Mouse (Mus musculus) limb, embryonic 15.5 days (tissue): ENCODE data around the gene Itk. TPM values are rescaled to one million over a fixed set of nuclear protein-coding genes. Genes with fewer than 3 reads are reported as not detected.

Experiments
- ATAC-seq: fragments of 200-750 bp; cut with Nextera tagmentation; 2 replicates; pipeline ENCODE4 v1.8.0; 2017; ENCODE audit warnings: low read depth, moderate TSS enrichment; ENCODE audit not compliant: insufficient number of reproducible peaks, low FRiP score, low TSS enrichment
- H3K27ac ChIP-seq: fragments of 300-500 bp; sonication (generic); 2 replicates; pipeline ENCODE4 v1.5.1; 2015; ENCODE audit warnings: moderate library complexity, mild to moderate bottlenecking, inconsistent platforms
- H3K27me3 ChIP-seq: fragments of 300-500 bp; sonication (generic); 2 replicates; pipeline ENCODE4 v1.6.1; 2015; ENCODE audit warnings: inconsistent platforms
- H3K36me3 ChIP-seq: fragments of 300-500 bp; sonication (generic); 2 replicates; pipeline ENCODE4 v1.6.1; 2015; ENCODE audit warnings: inconsistent platforms
- H3K4me1 ChIP-seq: fragments of 300-500 bp; sonication (generic); 2 replicates; pipeline ENCODE4 v1.6.1; 2015; ENCODE audit warnings: inconsistent platforms
- H3K4me2 ChIP-seq: fragments of 300-500 bp; sonication (generic); 2 replicates; pipeline ENCODE4 v1.6.1; 2015; ENCODE audit warnings: mild to moderate bottlenecking, inconsistent platforms
- H3K4me3 ChIP-seq: fragments of 300-500 bp; sonication (generic); 2 replicates; pipeline ENCODE4 v1.5.1; 2015; ENCODE audit warnings: mild to moderate bottlenecking, inconsistent platforms
- H3K9ac ChIP-seq: fragments of 300-500 bp; sonication (generic); 2 replicates; pipeline ENCODE4 v1.6.1; 2015; ENCODE audit warnings: inconsistent platforms
- H3K9me3 ChIP-seq: fragments of 300-500 bp; sonication (generic); 2 replicates; pipeline ENCODE4 v1.6.1; 2016; ENCODE audit warnings: inconsistent platforms
- WGBS: fragments of 180-500 bp; shearing (Covaris S2); methylation state at CpG from one replicate; pipeline ENCODE4 v1.1.7; 2015; 5-methylcytosine and 5-hydroxymethylcytosine counted together
- polyA plus RNA-seq: library from polyadenylated mRNA; unstranded; fragments of >200 nt; fragmentation: Nextera tagmentation; extraction: Ambion mirVana; gene quantifications from 2 replicates; pipeline ENCODE4 v1.2.1, GENCODE M21; 2015

Gene Itk
- polyA plus RNA-seq, 1 experiment from 2014 or later = 0.38 TPM

DNA sequence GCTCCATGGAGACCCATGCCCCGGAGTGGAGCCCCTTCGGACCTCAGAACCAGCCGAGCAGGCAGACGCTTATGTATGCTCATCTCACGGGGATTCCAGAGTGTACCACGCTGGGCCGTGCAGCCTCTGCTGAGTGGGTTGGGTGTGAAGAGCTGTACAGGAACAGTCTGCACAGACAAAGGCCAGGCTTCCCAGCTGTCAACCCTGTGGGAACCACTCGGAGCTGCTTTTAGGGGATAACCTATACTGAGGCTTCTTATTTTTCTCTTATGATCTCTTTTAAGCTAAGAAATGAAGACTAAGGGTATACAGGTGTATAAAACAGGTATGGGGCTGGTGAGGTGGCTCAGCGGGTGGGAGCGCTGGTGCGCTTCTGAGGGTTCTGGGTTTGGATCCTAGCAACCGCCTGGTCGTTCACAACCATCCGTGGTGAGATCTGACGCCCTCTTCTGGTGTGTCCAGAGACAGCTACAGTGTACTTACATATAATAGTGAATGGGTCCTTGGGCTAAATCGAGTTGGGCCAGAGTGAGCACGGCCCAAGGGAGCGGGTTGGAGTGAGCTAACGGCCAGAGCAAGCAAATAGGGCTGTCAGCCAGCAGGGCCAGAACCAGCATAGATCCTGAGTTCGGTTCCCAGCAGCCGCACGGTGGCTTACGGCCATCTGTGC lies 87.6 kb downstream of the Itk start:
- H3K9ac ChIP-seq = no peak overlapping the region
- no peaks in the 10 kb centered on the region for H3K36me3 ChIP-seq
- no peak overlapping the region for H3K27ac ChIP-seq
- no peak; the same call in 1 of the 2 replicates for ATAC-seq
- H3K4me2 ChIP-seq = no peak overlapping the region
- H3K27me3 ChIP-seq = no peaks in the 10 kb centered on the region
- H3K4me1 ChIP-seq = peaks cover 10% of the 10 kb centered on the region
- H3K4me3 ChIP-seq = no peak overlapping the region
- 87% methylated on average over 23 of the region's 23 CpGs for WGBS
- H3K9me3 ChIP-seq = no peaks in the 10 kb centered on the region

DNA sequence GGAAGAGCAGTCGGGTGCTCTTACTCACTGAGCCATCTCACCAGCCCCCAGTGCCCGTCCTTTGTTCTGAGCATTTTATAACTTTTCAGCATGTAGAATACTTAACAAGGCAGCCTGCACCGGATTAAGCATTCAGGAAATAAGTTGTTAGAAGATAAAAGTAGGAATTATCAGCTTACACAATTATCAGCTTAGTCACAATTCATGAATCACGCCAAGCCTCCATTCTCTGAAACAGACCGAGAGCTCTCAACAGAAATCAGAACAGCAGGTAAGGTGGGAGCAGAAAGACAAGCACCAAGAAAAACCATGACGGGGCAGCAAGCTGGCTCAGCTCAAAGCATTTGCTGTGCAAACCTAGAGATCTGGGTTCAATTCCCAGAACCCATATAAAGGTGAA lies 89.4 kb downstream of the Itk start:
- no peak for ATAC-seq
- Histone ChIP-seq H3K4me1 (peaks cover 7% of the 10 kb centered on the region), H3K9ac (no peak overlapping the region), H3K4me2 (no peak overlapping the region), H3K27ac (no peak overlapping the region), H3K9me3 (no peaks in the 10 kb centered on the region), H3K27me3 (no peaks in the 10 kb centered on the region), H3K4me3 (no peak overlapping the region), H3K36me3 (no peaks in the 10 kb centered on the region)
- WGBS = 65% methylated on average over 6 of the region's 6 CpGs

DNA sequence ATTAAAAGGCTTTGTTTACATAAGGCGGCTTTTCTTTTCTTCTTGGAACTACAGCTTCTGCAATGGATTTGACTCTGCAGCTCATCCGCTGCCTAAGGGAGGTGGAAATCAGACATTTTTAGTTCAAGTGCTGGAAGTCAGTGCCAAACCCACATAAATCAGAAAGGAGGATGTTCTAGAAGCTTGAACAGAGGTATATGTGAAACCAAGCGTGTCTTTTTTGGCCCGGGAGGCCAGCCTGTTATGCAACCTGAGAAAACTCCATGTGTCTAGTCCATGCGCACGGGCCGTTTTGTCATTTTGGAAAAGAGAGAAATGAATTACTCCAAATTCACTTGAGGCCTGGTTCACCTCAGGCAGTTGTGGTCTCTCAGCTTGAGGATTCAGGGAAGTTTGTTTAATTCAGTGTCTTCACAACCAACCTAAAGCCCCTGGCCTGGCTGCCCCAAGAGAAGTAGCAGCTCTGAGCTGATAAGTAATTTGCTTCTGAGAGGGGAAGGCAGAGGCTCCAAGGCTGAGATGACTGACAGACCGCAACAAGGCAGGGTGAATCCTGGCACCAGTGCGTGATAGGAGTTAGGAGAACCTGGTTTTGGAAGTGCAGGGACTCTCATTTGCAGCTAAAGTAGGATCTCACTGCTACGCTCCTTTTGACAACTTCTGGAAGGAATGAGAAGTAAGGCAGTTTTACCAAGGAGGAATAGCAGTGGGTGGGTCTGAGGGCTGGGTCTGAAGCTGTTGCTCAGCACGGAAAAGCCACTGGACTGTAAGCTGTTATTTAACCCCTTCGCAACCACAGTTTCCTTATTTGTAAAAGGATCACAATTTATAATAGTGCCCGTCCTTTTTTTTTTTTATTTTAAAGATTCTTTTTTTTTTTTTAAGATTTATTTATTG lies 90.2 kb downstream of the Itk start:
- H3K27me3 ChIP-seq = no peaks in the 10 kb centered on the region
- H3K9ac ChIP-seq = no peak overlapping the region
- no peak overlapping the region for H3K27ac ChIP-seq
- ATAC-seq = no peak
- peaks cover 5% of the 10 kb centered on the region; the same call in 1 of the 2 replicates for H3K4me1 ChIP-seq
- H3K9me3 ChIP-seq = no peaks in the 10 kb centered on the region
- no peak overlapping the region for H3K4me2 ChIP-seq
- 63% methylated on average over 13 of the region's 13 CpGs for WGBS
- no peaks in the 10 kb centered on the region for H3K36me3 ChIP-seq
- no peak overlapping the region for H3K4me3 ChIP-seq

DNA sequence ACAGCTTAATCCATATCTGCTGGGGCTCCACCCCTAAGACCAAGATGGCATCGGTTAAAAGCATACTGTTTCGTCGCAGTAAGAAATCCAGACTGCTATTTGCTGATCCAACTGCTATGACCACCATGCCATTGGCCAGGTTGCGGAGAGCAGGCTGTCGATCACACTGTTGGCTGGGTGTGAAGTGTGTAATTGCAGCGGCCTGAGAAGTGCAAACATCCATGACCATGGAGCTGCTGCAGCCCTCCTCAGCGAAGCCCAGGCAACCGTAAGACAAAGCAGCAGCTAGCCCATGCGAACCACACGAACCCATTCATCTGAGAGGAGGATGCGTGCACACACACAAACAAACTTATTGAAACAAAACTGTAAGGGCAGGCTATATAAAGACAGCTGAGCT lies 94.9 kb downstream of the Itk start:
- ATAC-seq = no peak
- H3K4me1 ChIP-seq = peaks cover 5% of the 10 kb centered on the region; the same call in 1 of the 2 replicates
- no peaks in the 10 kb centered on the region for H3K9me3 ChIP-seq
- H3K27me3 ChIP-seq = no peaks in the 10 kb centered on the region
- H3K36me3 ChIP-seq = no peaks in the 10 kb centered on the region
- no peak overlapping the region for H3K4me2 ChIP-seq
- 85% methylated on average over 11 of the region's 11 CpGs for WGBS
- H3K9ac ChIP-seq = no peak overlapping the region
- no peak overlapping the region for H3K27ac ChIP-seq
- no peak overlapping the region for H3K4me3 ChIP-seq

DNA sequence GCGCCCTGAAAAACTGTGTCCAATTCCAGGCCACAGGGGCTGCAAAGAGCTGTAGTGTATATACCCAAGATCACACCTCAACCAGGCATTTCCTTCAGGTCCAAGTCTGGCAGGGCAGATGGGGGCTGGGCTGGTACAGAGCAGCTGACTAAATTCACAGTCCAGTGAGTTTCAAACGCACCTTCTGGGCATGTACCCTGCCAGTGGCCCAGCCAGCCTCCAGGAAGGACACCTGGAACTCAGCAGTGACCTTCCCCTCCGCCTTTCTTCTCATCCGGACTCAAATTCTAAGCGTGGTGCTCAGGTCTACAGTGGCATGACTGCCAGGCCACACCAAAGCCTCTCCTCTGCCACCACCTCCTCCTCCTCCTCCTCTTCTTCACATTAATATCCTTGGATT lies 95.8 kb downstream of the Itk start:
- H3K27me3 ChIP-seq = no peaks in the 10 kb centered on the region
- H3K36me3 ChIP-seq = no peaks in the 10 kb centered on the region
- no peak for ATAC-seq
- no peak overlapping the region for H3K27ac ChIP-seq
- no peak overlapping the region for H3K4me2 ChIP-seq
- no peak overlapping the region for H3K4me3 ChIP-seq
- H3K9ac ChIP-seq = no peak overlapping the region
- no peaks in the 10 kb centered on the region for H3K4me1 ChIP-seq
- no peaks in the 10 kb centered on the region for H3K9me3 ChIP-seq
- 79% methylated on average over 5 of the region's 5 CpGs for WGBS

DNA sequence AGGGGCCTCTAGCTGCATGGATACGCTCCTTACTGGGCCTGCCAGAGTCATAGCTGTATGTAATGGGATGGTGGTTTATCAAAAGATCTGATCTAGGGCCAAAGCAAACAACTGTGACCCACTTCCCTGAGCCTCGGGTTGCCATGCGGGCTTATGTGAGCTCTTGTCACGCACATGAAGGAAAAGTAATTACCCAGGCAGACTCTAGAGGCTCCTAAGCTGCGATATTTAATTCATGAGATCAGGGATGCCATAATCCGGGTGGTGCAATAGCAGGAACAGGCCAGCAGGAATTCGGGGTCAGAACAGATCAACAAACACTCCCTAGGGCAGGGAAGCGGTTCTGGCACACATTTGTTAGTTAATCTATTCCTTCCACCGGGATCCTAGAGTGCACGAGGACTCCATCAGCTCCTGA lies 98.3 kb downstream of the Itk start:
- Histone ChIP-seq H3K27me3 (no peaks in the 10 kb centered on the region), H3K9me3 (no peaks in the 10 kb centered on the region), H3K9ac (no peak overlapping the region), H3K4me2 (no peak overlapping the region), H3K4me1 (no peaks in the 10 kb centered on the region), H3K36me3 (no peaks in the 10 kb centered on the region), H3K4me3 (no peak overlapping the region), H3K27ac (no peak overlapping the region)
- WGBS = 46% methylated on average over 10 of the region's 10 CpGs
- ATAC-seq = no peak

DNA sequence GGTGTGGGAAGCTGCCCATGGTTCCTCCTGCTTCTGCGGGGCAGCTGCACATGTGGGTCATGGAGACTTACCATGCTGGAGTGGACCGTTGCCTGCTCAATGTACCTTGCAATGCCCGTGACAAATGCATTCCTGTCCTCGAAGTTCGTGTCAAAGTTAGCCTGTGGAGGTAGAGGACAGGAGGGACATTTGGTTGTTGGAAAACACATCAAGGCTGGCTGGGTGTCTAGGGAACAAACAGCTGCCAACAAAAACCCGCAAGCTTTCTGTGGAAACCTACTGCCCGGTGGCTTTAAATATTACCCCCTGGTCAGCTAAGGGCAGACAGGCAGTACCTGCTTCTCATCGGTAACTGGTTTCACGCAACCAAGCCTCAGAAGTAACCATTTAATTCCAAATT lies 99.8 kb downstream of the Itk start:
- H3K4me3 ChIP-seq = no peak overlapping the region
- no peak for ATAC-seq

DNA sequence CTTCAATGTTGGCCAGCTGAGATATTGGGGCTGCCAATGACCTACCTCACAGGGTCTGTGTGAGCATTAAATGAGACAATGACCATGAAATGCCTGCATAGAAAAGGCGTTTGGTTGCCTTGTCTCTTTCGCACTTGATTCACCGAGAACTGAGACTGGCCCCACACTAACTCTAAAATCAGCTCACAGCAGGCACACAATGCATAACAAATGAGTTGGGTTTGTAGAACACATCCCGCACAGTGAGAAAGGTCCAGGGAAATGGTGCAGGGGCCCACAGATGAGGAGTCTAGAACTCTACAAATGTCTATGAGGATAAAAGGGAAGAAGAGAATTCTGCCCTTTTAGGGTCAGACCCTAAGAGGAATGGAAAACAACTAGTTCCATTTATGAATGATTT lies 100.3 kb downstream of the Itk start:
- no peak for ATAC-seq
- no peaks in the 10 kb centered on the region for H3K36me3 ChIP-seq
- H3K4me3 ChIP-seq = no peak overlapping the region
- H3K9me3 ChIP-seq = no peaks in the 10 kb centered on the region
- H3K27me3 ChIP-seq = no peaks in the 10 kb centered on the region
- H3K4me1 ChIP-seq = no peaks in the 10 kb centered on the region
- no peak overlapping the region for H3K4me2 ChIP-seq
- WGBS = 85% methylated on average over 4 of the region's 4 CpGs
- H3K9ac ChIP-seq = no peak overlapping the region
- no peak overlapping the region for H3K27ac ChIP-seq

More for the DNA sequence above, 99.8 kb downstream of the Itk start:
- no peaks in the 10 kb centered on the region for H3K36me3 ChIP-seq
- no peaks in the 10 kb centered on the region for H3K9me3 ChIP-seq
- H3K9ac ChIP-seq = no peak overlapping the region
- no peaks in the 10 kb centered on the region for H3K4me1 ChIP-seq
- H3K27me3 ChIP-seq = no peaks in the 10 kb centered on the region
- no peak overlapping the region for H3K4me2 ChIP-seq
- WGBS = 79% methylated on average over 9 of the region's 9 CpGs
- H3K27ac ChIP-seq = no peak overlapping the region

DNA sequence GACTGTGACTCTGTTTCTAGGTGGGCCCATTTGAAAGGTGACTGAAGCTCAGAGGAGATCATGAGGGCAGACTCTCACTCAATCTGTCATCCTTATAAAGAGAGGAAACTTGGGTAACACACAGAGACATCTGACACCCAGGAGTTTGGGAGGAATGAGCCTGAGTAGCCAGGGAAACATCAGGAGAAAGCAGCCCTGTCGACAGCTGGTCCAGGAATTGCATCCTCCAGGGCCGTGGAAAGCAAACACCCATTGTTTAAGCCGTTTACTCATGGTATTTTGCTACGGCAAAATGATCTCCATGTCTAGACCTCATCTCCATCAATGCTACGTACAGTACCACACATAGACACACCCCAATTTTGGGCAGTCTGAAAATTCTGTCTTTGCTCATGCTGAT lies 101.2 kb downstream of the Itk start:
- H3K4me1 ChIP-seq = no peaks in the 10 kb centered on the region
- H3K4me3 ChIP-seq = no peak overlapping the region

DNA sequence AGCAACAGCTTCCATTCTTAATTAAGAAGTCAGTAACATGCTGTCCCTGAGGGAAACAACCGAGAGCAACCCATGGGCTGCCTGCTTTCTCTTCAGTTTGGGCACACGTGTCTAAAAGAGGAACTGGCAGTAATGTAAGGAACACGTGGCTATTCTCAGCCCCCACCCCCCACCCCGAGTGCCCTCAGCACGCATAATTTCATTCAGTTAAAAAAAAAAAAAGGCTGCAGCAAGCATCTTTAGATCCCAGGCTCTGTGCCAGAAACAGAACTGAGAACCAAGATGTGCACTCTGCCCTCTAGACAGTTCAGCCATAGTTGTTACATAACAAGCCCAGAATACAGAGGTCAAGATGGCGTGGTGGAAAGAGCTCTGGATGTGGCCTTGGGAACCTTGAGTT lies 102.5 kb downstream of the Itk start:
- H3K4me3 ChIP-seq = no peak overlapping the region
- 48% methylated on average over 6 of the region's 6 CpGs for WGBS
- no peak overlapping the region for H3K27ac ChIP-seq
- no peaks in the 10 kb centered on the region for H3K36me3 ChIP-seq
- no peak overlapping the region for H3K9ac ChIP-seq
- H3K27me3 ChIP-seq = no peaks in the 10 kb centered on the region
- ATAC-seq = no peak
- H3K4me1 ChIP-seq = no peaks in the 10 kb centered on the region
- H3K9me3 ChIP-seq = no peaks in the 10 kb centered on the region
- H3K4me2 ChIP-seq = no peak overlapping the region

More for the DNA sequence above, 101.2 kb downstream of the Itk start:
- Histone ChIP-seq H3K9ac (no peak overlapping the region), H3K9me3 (no peaks in the 10 kb centered on the region), H3K27me3 (no peaks in the 10 kb centered on the region), H3K36me3 (no peaks in the 10 kb centered on the region), H3K4me2 (no peak overlapping the region), H3K27ac (no peak overlapping the region)
- no peak for ATAC-seq
- whole genome bisulfite sequencing = 70% methylated on average over 5 of the region's 5 CpGs

DNA sequence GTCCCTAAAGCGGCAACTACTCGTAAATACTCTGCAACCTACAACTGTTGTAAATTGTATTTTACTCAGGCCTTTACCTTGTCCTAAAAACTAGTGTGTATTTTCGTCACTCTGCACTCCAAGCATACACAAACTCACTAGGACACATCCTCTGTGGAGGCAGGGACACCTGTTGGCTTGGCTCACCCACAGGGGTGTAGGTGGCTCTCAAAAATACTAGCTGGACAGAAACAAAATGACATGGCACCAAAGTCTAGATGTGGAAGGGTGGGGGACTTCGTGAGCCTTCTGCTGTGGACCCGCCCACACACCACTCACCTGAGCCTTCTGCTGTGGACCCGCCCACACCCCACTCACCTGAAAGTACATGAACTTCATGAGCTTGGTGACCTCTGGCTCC lies 105.5 kb downstream of the Itk start:
- Histone ChIP-seq H3K9ac (no peak overlapping the region), H3K36me3 (no peaks in the 10 kb centered on the region), H3K4me1 (no peaks in the 10 kb centered on the region), H3K4me2 (no peak overlapping the region), H3K9me3 (no peaks in the 10 kb centered on the region), H3K27ac (no peak overlapping the region), H3K4me3 (no peak overlapping the region), H3K27me3 (no peaks in the 10 kb centered on the region)
- 87% methylated on average over 6 of the region's 6 CpGs for WGBS
- no peak for ATAC-seq

DNA sequence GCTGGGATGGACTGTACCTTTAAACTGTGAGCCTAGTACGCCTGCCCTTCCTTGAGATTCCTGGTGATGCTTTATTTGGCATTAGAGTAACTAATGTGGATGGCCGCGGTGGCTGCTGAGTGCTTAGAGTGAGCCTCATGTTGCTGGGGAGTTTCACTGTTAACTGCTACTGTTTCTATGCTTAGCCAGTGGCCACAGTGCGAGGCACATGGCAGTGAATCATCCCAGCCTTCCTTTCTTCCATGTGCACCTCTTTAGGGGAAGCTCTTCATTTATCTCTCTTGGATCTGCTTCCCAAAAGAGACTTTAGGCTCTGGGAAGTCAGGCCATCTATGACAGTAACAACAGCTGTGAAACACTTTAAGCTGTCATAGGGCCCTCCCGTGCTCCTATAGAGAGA lies 106.7 kb downstream of the Itk start:
- no peaks in the 10 kb centered on the region for H3K4me1 ChIP-seq
- WGBS = 86% methylated on average over 5 of the region's 5 CpGs
- ATAC-seq = no peak
- H3K4me3 ChIP-seq = no peak overlapping the region
- H3K9ac ChIP-seq = no peak overlapping the region
- no peaks in the 10 kb centered on the region for H3K36me3 ChIP-seq
- H3K9me3 ChIP-seq = no peaks in the 10 kb centered on the region
- no peak overlapping the region for H3K27ac ChIP-seq
- no peak overlapping the region for H3K4me2 ChIP-seq
- no peaks in the 10 kb centered on the region for H3K27me3 ChIP-seq
